In genomic region chr16:22241376-22242238, GRCm38 (mm10) we compare ENCODE assay signal across 16 mouse cellular contexts. TPM values are rescaled to one million over a fixed set of nuclear protein-coding genes. Genes with fewer than 3 reads are reported as not detected.
A peak's percentile ranks its signal among the peaks of the same experiment; 100 is the strongest.
DNase-seq lines count a peak whose midpoint lies in the region; ATAC-seq and TF ChIP-seq lines count a peak whose summit lies in the region.
"Had no signal": no experiment of that assay in that cellular context is flagged by ENCODE, and none has a peak within 500 bp of the region (broad histone marks: within the 10 kb centered on the region; RNA-seq: fewer than 3 reads in every experiment).

No protein-coding gene starts in this region.

- 82% methylated on average over 6 of the region's 6 CpGs for WGBS in kidney, postnatal 0 days

- TF ChIP-seq CTCF in kidney, postnatal 0 days (IDR thresholded peaks at IDR 0.05; ENCODE audit: low read depth): no peak
- TF ChIP-seq CTCF in MEL (IDR thresholded peaks at IDR 0.05 in 2 of 3, conservative IDR thresholded peaks at IDR 0.05 in 1 of 3; ENCODE audit: control insufficient read depth in 1 of 3, insufficient read depth in 1 of 3, low read depth in 2 of 3, low read length in 3 of 3, poor library complexity in 1 of 3, severe bottlenecking in 1 of 3): no peak

- no peaks in the 10 kb centered on the region for H3K9me3 ChIP-seq in kidney, postnatal 0 days (replicated peaks; ENCODE audit: low read length)
- H3K9me3 ChIP-seq in MEL (replicated peaks; ENCODE audit: insufficient read depth, low read length): no peaks in the 10 kb centered on the region
- H3K9me3 ChIP-seq: hindbrain, embryonic 13.5 days; liver, embryonic 13.5 days had no signal

- TF ChIP-seq EP300 in MEL (IDR thresholded peaks at IDR 0.05; ENCODE audit: low read depth in 1 of 2, low read length in 2 of 2): no peak

- H3K4me1 ChIP-seq in kidney, postnatal 0 days (replicated peaks; ENCODE audit: insufficient read depth, low read length): no peaks in the 10 kb centered on the region
- H3K4me1 ChIP-seq in MEL (ENCODE audit: control insufficient read depth in 1 of 2, insufficient read depth in 2 of 2, low read length in 2 of 2): no peaks in the 10 kb centered on the region
- H3K4me1 ChIP-seq: hindbrain, embryonic 13.5 days; liver, embryonic 13.5 days; midbrain, embryonic 10.5 days had no signal

- no peak overlapping the region for H3K9ac ChIP-seq in kidney, postnatal 0 days (ENCODE audit: low read depth, low read length)
- H3K9ac ChIP-seq in MEL (ENCODE audit: control insufficient read depth, low read depth, low read length, poor library complexity, severe bottlenecking): no peak overlapping the region
- H3K9ac ChIP-seq: hindbrain, embryonic 13.5 days; liver, embryonic 13.5 days had no signal

- no peak for TF ChIP-seq RAD21 in MEL (IDR thresholded peaks at IDR 0.05; ENCODE audit: low read depth, low read length)

- DNase-seq in frontal cortex, postnatal 25 days (ENCODE audit: low spot score in 2 of 2): no peak
- no peak for DNase-seq in kidney, postnatal 0 days (ENCODE audit: low spot score)
- DNase-seq in kidney, postnatal 4 days: no peak
- DNase-seq in MEL (ENCODE audit: low read depth, low spot score): peak; percentile 38
- DNase-seq: adrenal gland, postnatal 25 days; cerebellum, adult 9-10 months; heart, adult 18-20 months; kidney, postnatal 14 days; liver, embryonic 13.5 days; lung, postnatal 10 days had no signal

- H3K27me3 ChIP-seq in kidney, postnatal 0 days (ENCODE audit: insufficient read depth, low read length): no peaks in the 10 kb centered on the region
- H3K27me3 ChIP-seq in MEL (ENCODE audit: control insufficient read depth in 1 of 2, insufficient read depth in 2 of 2, low read length in 2 of 2): no peaks in the 10 kb centered on the region
- H3K27me3 ChIP-seq: hindbrain, embryonic 13.5 days; liver, embryonic 13.5 days had no signal

- H3K79me2 ChIP-seq in MEL (ENCODE audit: control insufficient read depth, insufficient read depth, low read length, poor library complexity): no peaks in the 10 kb centered on the region

- peaks cover 25% of the 10 kb centered on the region; the same call in 1 of the 2 replicates for H3K36me3 ChIP-seq in kidney, postnatal 0 days (ENCODE audit: insufficient read depth, low read length)
- peaks cover 2 to 22% of the 10 kb centered on the region in 2 experiments; a peak in 3 of 4 replicates for H3K36me3 ChIP-seq in MEL (ENCODE audit: control insufficient read depth in 1 of 2, insufficient read depth in 2 of 2, low read length in 2 of 2)

- H3K4me2 ChIP-seq in kidney, postnatal 0 days (ENCODE audit: low read length): no peak overlapping the region
- H3K4me2 ChIP-seq: hindbrain, embryonic 13.5 days; liver, embryonic 13.5 days had no signal

- no peak overlapping the region for H3K27ac ChIP-seq in kidney, postnatal 0 days
- H3K27ac ChIP-seq in MEL (ENCODE audit: control insufficient read depth, low read depth, low read length): no peak overlapping the region
- H3K27ac ChIP-seq: hindbrain, embryonic 13.5 days; liver, embryonic 13.5 days; midbrain, embryonic 10.5 days had no signal

- TF ChIP-seq POLR2A in MEL (IDR thresholded peaks at IDR 0.05; ENCODE audit: control insufficient read depth in 1 of 2, insufficient read depth in 1 of 2, low read depth in 1 of 2, low read length in 2 of 2, poor library complexity in 1 of 2): peak in 1 of 2 experiments; percentile 34; a peak in 2 of 4 replicates

- ATAC-seq in frontal cortex, adult (ENCODE audit: low TSS enrichment): 0 out of 2 replicates have a peak, but pooled peaks have one; percentile 21
- ATAC-seq in kidney, postnatal 0 days (replicated peaks; ENCODE audit: low FRiP score, low read depth): 0 out of 2 replicates have a peak, but pooled peaks have one; percentile 23
- peak; percentile 15; the same call in 1 of the 2 replicates for ATAC-seq in megakaryocyte-erythroid progenitor cell, adult 5-6 weeks (replicated peaks; ENCODE audit: low FRiP score, low TSS enrichment, poor library complexity, severe bottlenecking)
- no peak for ATAC-seq in monocyte, adult 5-6 weeks (replicated peaks; ENCODE audit: insufficient number of reproducible peaks, low FRiP score, low TSS enrichment, poor library complexity, severe bottlenecking)
- ATAC-seq: activated CD4-positive, CD25-positive, alpha-beta regulatory T cell, adult 4 months had no signal

- no peak overlapping the region for H3K4me3 ChIP-seq in kidney, postnatal 0 days (replicated peaks; ENCODE audit: low read depth, low read length)
- H3K4me3 ChIP-seq in MEL (ENCODE audit: control insufficient read depth in 1 of 2, insufficient read depth in 1 of 2, low read depth in 2 of 2, low read length in 2 of 2): no peak overlapping the region
- H3K4me3 ChIP-seq: hindbrain, embryonic 13.5 days; liver, embryonic 13.5 days; midbrain, embryonic 10.5 days had no signal

TF ChIP-seq in MEL, 35 proteins besides CTCF, POLR2A, EP300 and RAD21:
- TF ChIP-seq TCF12 (IDR thresholded peaks at IDR 0.05; ENCODE audit: low read depth, low read length) (no peak), POLR2AphosphoS2 (IDR thresholded peaks at IDR 0.05; ENCODE audit: low read length) (peak; percentile 52; the same call in 1 of the 2 replicates), ZMIZ1 (IDR thresholded peaks at IDR 0.05; ENCODE audit: low read depth, low read length) (peak; percentile 50; the same call in 1 of the 2 replicates)
TF ChIP-seq in MEL: peak in this region for 2.

RNA-seq across cellular contexts. Expression of gene Tra2b, which starts 24.2 kb away (rescaled TPM):
- polyA plus RNA-seq in kidney, postnatal 0 days (2015; fragmentation: Nextera tagmentation; extraction: Ambion mirVana): 242 and 280 TPM in 2 replicates
- total RNA-seq in MEL (2012; rRNA removed): 263 and 275 TPM in 2 replicates
- polyA plus RNA-seq in MEL (2012; ENCODE audit: insufficient read depth in 1 of 2, insufficient read length in 2 of 2, low read depth in 1 of 2, low replicate concordance in 2 of 2, missing spikeins in 1 of 2): 100 to 1,000 TPM; 154 to 286 TPM
- 286 and 294 TPM in 2 replicates for total RNA-seq in megakaryocyte-erythroid progenitor cell, adult 5-6 weeks (2014; fragmentation: Nextera tagmentation)
- total RNA-seq in megakaryocyte-erythroid progenitor cell, adult 5-6 weeks (2017): 749 and 863 TPM in 2 replicates
- total RNA-seq in monocyte, adult 5-6 weeks (2017): 625 to 777 TPM (median 669 TPM) in 3 replicates
